Mouse (Mus musculus): ENCODE results near the gene Glod5.
A peak's percentile ranks its signal among the peaks of the same experiment; 100 is the strongest.
"Not testable (repeated sequence)": the region's sequence is repeated elsewhere in the genome, so short reads cannot be mapped to it uniquely, and the experiment has no call there.

Gene Glod5

DNA sequence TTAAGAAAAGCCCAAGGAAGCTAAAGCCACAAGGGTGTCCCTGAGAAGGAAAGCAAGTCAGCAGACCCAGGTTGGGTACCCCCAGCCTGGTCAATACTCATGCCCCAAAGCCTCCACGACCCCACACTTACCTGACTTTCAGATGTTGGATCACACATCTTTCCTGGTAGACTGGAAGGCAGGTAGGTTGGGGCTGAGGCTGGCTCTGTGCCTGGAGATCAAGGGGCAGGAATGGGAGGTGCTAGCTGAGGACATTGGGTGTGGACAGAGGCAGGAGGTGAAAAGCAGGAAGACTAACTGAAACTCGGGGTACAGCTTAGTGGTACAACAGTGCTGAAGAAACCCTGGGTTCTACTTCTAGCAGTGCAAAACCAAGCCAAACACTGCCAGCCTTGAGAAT, at the start of gene Glod5:
Gene Glod5, minus strand, starts transcription at position 207 of the 400 bp plus-strand sequence.
- DNase-seq (ENCODE audit: low read depth) = no peak

DNA sequence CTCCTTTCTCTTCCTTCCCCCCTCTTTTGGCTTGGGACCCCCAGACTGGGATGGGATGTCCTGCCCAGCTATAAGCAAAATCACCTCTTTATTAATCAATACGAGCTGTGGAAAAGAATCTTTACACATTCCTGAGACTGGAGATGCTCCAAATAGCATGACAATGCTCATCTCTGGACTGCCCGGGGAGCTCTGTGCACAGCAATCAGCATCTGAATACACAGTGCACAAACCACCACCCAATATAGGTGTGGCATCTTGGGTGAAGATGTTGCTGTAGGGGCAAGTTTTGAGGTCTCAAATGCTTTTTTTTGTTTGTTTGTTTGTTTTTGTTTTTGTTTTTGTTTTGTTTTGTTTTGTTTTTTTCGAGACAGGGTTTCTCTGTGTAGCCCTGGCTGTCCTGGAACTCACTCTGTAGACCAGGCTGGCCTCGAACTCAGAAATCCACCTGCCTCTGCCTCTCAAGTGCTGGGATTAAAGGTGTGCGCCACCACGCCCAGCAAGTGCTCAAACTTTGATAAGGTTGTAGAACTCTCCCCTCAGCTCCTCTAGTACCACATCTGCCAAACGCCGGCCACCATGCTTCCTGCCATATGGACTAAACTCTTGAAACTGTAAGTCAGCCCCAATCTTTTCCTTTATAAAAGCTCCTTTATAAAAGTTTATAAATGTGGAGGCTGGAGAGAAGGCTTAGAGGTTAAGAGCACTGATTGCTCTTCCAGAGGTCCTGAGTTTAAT, 32.9 kb upstream of the Glod5 start:
- DNase-seq (ENCODE audit: low read depth) = not testable (repeated sequence)

DNA sequence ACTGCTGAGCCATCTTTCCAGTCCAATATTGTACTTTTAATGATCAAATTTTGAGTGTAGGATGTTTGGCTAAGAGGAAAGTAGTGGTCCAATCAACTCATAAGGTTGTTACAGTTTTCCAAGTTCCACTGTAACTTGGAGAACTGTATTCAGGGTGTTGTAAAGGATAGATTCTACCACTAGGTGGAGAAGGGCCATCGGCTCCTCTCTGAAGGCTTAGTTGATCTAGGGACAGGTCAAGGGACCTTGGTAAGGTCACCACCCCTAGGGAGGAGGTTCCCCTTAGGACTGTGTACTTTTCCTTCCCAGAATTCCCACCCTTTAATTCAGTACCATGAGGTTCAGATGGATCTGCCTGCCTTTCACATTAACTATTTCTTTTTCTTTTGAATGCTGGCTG, 14.7 kb upstream of the Glod5 start:
- no peak for DNase-seq (ENCODE audit: low read depth)

DNA sequence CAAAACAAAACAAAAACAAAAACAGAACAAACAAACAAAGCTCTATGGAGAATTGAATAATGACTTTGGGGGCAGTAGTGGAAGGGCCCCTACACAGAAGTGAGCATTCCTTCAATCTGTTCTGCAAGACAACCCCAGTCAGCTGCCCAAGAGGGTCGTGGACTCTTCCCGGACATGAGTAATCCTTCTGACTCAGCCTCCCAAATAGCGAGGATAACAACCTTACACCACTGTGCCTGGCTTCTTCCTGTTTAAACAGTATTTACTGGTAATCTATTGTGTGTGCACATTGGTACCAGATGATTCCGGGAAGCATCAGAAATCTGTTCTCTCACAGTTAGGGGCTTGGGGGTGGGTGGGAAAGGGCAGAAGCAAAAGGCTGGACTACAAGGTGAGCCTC, 8.5 kb upstream of the Glod5 start:
- DNase-seq (ENCODE audit: low read depth) = no peak

DNA sequence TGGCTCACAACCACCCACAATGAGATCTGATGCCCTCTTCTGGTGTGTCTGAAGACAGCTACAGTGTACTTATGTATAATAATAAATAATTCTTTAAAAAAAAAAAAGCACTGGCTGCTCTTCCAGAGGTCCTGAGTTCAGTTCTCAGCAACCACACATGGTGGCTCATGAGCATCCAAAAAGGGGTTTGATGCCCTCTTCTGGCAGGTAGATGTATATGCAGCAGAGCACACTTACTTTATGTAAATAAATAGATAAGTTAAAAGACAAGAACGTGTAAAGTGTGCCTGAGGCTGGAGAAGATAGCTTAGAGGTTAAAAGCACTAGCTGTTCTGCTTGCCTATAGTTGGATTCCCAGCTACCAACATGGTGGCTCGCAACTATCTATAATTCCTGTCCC, 6.5 kb upstream of the Glod5 start:
- no peak for DNase-seq (ENCODE audit: low read depth)

DNA sequence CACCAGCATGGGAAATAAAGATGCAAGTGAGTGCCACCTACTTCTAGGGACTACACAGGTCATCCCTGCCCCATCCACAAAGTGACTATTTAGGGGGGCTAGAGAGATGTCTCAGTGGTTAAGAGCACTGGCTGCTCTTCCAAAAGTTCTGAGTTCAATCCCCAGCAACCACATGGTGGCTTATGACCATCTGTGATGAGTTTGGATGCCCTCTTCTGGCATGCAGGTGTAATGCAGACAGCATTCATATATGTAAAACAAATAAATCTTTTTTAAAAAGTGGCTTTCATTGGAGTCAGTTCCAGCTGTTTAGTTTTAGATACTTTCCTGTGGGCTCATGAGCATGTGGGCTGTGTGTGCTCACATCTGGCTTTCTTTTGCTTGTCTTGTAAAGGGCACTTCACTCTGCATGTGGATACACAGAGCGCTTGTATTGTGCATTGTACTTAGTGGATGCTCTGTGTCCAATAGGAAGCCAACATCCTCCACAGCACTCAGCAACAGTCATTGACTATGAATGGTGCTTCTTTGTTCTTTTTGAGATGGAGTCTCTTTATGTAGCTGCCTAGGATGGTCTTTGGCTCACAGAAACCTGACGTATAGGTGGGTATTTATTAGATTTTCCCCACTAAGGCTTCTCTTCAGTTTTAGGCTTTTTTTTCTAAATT, 2.0 kb upstream of the Glod5 start:
- no peak for DNase-seq (ENCODE audit: low read depth)

DNA sequence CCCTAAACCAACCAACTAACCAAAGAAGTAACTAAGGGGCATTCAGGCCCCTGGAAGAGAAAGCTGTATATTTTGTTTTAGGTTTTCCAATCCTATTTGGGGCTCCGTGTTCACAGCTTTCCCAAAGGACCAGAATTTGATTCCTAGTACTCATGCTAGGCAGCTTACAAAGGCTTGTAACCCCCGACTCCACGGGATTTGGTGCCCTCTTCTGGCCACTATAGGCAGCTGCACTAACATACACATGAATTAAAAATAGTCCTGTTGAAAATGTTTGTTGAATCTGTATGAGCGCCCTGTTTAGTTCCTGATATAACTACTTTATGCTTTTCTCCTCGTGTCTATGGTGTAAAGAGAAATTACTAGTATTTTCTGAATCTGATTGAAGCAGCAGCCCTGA, 1.1 kb downstream of the Glod5 start:
- DNase-seq (ENCODE audit: low read depth) = no peak

DNA sequence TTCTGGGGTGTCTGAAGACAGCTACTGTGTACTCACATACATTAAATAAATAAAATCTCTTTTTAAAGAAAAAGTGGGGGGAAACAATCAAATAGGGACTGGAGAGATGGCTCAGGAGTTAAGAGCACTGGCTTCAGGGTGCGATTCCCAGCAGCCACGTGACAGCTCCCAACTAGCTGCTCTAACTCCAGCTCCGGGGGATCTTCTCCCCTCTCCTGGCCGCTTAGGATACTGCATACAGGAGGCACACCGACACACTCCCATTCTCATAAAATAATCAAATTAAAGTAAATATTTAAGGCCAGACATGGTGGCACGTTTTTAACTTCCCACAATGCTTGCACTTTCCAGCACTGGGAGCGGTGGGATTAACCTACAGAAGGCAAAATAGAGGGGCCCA, 2.6 kb downstream of the Glod5 start:
- DNase-seq (ENCODE audit: low read depth) = not testable (repeated sequence)

DNA sequence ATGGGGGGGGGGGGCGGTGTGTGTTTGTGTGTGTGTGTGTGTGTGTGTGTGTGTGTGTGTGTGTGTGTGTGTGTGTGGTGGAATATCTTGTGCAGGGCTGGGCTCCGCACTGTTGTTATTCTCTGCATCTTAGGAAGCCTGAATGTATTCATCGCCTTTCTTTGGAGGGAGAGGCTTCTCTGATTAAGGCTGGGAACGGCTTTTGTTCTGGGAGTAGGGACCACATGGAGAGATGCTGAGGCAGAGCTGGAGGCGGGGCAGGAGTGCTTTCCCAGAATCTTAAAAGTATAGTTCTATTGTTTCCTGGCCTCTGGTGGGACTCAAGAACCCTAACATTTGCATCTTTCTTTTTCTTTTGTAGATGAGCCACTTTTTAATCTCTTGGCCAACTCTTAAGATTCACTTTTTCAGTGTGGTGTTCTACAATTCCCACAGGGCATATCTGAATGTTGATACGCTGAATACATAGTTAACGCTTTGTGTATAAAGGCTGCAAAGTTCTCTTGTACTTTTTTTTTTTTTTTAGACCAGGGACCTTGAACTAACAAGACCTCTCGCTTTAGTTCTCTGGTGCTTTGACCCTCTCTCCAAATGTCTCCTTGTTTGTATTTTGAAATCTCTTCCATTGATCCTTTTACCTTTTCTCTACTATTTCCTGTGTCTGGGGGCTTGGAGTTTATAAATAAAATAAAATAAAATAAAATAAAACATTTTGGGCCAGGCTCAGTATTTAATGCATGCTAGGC, 4.5 kb downstream of the Glod5 start:
- DNase-seq (ENCODE audit: low read depth) = no peak

DNA sequence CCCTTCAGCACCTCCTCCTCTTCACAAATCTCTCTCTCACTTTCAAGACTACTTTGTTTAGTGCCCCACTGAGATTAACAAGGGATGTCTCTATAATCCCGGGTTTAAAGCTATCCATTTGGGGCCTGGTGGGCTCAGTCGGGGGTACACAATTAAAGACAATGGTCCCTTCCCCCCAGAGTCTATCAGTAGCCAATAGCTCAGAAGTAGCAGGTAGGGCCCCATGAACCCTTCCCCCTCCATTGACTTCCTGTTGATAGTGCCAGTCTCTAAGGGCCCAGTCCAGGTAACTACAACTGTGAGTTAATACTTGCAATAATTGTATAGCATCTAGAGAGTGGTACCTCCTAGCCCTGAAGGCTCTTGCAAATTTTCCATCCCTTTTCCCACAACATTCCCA, 5.1 kb downstream of the Glod5 start:
- DNase-seq (ENCODE audit: low read depth) = no peak

DNA sequence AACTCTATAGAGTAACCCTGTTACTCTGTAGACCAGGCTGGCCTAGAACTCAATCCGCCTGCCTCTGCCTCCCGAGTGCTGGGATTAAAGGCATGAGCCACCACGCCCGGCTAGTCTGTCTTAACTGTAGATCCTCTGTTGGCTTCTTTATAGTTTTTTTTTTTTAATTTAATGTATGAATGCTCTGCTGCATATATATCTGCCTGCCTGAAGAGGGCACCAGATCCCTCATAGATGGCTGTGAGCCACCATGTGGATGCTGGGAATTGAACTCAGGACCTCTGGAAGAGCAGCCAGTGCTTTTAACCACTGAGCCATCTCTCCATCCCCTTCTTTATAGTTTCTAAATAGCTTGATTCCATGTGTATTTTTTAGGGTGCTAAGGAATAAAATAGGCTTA, 8.9 kb downstream of the Glod5 start:
- DNase-seq (ENCODE audit: low read depth) = not testable (repeated sequence)

DNA sequence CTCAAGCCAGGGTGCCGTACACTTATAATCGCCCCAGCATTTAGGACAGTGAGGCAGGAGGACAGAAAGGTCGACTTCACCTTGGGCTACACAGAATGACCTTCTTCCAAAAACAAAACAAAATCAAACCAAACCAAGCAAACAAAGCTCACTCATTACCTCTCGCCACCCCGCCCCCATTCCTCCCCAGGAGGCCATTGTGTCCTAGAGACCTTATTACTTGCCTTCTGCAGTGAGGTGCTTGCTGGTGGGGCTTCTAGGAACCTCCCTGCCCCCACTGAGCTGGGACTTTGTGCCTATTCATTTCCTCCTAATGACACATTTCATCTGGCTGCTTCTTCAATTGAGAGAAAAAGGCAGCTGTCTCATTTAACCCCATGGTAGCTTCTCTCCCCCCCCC, 9.7 kb downstream of the Glod5 start:
- DNase-seq (ENCODE audit: low read depth) = no peak

DNA sequence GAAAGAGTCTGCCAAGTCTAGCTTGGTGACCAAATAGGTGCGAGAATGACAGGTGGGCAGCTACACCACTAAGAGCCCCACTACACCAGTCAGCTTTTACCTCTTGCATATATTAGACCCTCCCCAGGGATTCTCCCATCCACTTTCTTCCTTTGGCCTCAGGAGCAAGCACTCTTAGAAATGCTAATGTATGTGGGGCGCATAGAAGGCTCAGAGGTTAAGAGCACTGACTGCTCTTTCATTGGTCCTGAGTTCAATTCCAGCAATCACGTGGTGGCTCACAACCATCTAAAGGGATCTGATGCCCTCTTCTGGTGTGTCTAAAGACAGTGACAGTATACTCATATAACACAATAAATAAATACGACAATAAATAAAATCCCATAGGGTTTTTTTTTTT, 15.3 kb downstream of the Glod5 start:
- DNase-seq (ENCODE audit: low read depth) = no peak

DNA sequence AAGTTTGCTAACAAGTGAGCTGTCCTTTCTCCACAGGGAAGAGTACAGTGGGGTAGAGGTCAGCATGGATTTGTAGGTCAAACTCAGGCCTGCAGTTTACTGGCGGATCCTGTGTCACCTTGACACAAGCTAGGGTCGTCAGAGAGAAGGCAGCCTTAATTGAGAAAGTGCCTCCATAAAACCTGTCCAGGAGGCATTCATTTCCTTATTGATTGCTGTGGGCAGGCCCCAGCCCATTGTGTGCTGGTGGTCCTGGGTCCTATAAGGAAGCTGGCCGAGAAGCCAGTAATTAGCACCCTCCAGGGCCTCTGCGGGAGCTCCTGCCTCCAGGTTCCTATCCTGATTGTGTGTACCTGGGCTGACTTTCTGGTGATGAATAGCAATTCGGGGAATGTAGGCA, 16.3 kb downstream of the Glod5 start:
- no peak for DNase-seq (ENCODE audit: low read depth)

DNA sequence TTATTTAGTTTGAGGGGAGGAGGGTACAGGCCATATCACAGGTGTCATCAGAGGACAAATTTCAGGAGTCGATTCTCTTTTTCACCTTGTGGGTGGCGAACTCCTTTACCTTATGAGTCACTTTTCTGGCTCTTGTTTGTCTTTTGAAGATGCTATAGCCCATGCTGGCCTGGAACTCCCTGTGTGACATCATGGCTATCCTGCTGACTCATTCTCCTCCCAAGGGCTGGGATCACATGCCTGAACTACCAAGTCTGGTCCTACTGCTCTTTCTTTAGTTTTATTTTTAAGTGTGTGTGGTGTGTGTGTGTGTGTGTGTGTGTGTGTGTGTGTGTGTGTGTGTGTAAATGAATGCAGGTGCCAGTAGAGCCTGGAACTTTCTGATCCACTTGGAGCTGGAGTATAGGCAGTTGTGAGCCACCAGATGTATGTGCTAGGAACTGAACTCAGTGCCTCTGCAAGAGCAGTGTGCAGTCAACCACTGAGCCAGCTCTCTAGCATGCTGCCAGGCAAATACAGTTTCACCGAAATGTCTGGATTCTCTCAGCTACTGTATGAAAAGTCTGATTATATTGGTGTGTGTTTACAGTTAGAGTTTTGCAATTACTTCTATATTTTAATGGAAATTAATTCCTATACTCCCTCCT, 17.6 kb downstream of the Glod5 start:
- no peak for DNase-seq (ENCODE audit: low read depth)

DNA sequence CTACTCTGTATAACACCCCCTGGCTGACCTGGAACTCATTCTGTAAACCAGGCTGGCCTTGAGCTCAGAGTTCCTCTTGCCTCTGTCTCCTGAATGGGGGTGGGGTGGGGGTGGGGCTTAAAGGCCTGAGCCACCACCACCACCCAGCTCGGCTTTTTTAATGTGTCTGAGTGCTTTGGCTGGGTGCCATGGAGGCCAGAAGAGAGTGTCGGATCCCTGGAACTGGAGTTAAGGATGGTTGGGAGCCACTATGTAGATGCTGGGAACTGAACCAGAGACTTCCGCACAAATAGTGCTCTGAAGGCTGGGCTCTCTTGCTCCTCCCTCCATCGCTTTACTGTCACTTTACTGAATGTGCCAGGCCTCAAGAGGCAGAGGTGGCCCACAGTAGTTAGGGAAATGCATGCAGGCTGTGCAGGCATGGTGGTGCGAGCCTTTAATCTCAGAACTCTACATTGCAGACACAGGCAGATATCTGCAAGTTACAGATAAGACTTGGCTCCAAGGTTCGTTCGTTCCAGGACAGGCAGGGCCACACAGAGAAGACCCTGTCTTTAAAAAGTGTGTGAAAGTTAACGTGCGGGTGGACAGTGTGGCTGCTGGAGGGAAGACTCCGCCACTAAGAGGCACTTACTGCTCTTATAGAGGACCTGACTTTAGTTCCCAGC, 25.1 kb downstream of the Glod5 start:
- DNase-seq (ENCODE audit: low read depth) = peak; percentile 57

DNA sequence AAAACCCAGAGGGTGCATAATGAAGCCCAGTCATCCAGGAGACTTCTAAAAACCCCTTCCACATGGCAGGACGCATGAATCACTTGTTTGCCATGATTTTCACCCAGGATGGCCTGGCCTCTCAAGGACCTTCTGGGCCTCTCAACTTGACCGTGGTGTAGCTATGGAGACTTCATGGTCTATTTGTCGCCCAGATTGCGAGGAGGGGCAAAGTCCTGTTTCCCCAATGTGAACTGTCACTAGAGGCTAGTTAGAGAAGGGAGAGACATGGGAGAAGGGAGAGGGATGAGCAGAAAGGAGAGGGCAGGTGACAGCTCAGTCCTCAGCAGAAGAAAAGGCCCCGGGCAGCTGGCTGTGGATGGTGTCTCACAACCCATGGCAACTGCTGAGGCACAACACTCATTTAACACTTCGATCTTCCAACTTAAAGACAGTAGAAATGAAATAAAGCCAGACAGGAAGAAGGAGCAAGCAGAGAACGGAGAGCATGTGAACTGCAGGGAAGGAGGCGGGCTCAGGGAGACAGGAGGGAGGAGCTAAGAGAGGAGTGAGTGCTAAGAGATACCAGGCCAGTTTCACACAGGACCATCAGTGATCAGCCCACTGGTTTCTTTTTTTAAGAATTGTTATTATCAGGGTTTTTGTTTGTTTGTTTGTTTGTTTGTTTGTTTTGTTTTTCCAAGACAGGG, 25.8 kb downstream of the Glod5 start:
- DNase-seq (ENCODE audit: low read depth) = no peak

DNA sequence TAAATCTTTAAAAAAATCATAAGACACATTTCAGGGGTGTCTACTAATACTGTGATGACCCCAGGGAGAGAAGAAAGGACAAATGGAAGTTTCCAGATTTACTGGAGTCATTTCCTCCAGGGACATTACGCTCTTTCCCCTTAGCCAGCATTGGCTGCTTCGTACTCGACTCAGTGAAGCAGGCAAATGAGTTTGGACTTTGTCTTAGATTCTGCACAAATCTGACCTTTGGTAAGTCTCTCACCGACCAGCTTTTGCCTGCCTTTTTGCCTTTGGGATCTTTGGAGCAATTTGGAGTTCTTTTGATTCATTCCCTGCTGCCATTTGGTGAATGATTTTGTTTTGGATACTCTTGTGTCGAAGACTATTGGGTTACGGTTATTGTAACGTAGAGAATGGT, 36.9 kb downstream of the Glod5 start:
- no peak for DNase-seq (ENCODE audit: low read depth)

DNA sequence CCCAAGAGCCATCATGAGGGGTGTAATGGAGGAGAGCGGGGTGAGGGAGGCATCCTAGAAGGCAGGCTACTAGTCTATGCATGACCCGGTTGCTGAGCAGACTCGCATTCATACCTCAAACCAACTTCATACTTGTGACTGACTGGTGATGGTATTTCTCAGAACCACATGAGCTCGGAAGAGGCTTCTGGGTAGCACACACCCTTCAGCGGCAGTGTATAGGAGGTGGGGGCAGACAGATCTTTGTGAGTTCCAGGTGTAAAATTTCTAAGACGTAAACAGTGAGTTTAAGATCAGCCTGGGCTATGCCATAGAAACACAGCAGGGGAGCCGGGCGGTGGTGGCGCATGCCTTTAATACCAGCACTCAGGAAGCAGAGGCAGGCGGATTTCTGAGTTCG, 40.4 kb downstream of the Glod5 start, which contains the start of gene Gata1:
Gene Gata1, minus strand, starts transcription at position 180 of the 400 bp plus-strand sequence.
- DNase-seq (ENCODE audit: low read depth) = no peak

DNA sequence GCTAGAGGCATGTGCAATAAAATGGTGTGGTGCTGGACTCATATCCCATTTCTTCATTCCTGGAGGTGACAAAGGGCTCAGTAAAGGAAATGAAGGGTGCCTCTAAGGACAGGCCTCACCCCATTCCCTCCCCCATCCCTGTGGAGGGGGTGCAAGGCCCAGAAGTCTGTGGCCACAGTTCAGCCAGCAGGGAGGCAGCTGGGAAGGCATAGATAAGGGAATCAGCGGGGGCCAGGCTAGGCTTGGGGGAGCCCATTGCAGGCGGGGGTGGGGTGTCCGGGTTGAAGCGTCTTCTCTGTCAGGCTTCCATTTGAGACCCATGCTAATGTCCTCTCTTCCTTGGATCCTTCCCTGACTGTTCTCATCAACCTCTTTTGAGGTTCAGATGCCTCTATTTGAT, 47.0 kb downstream of the Glod5 start:
- DNase-seq (ENCODE audit: low read depth) = peak; percentile 77

DNA sequence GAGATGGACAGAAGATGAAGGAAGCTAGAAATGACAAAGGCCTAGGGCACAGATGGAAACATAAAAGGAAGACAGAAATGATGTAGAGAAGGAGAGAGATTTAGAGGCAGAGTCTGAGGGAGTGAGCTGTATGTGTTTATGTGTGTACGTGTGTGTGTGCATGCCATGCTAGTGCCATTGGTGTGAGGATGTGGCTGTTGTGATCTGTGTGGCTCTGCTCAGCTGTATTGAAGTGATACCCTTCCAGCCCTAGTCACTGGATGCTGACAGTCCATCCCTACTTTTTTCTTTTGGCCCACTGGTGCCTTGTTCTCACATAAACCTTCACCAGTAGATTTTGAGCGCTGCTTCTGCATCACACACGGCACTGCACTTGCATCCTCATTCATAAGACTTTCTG, 49.4 kb downstream of the Glod5 start:
- no peak for DNase-seq (ENCODE audit: low read depth)
